Mouse (Mus musculus) hindbrain, embryonic 16.5 days (tissue): ENCODE data around the gene Slc9b1. TPM values are rescaled to one million over a fixed set of nuclear protein-coding genes. Genes with fewer than 3 reads are reported as not detected.

ENCODE experiments used
- ATAC-seq: fragments of 200-750 bp; cut with Nextera tagmentation; 2 replicates; pipeline ENCODE4 v1.8.0; 2017; ENCODE audit warnings: moderate TSS enrichment, moderate library complexity
- H3K27ac ChIP-seq: fragments of 300-500 bp; sonication (generic); 2 replicates; pipeline ENCODE4 v1.5.1; 2014; ENCODE audit warnings: low read depth, mild to moderate bottlenecking, control low read depth, low read length, moderate library complexity
- H3K27me3 ChIP-seq: fragments of 300-500 bp; sonication (generic); replicated peaks from 2 replicates; pipeline ENCODE4 v1.6.1; 2014; ENCODE audit warnings: low read length; ENCODE audit not compliant: control insufficient read depth, insufficient read depth
- H3K36me3 ChIP-seq: fragments of 300-500 bp; sonication (generic); 2 replicates; pipeline ENCODE4 v1.6.1; 2014; ENCODE audit warnings: mild to moderate bottlenecking, low read length, moderate library complexity, mixed read lengths; ENCODE audit not compliant: control insufficient read depth, insufficient read depth
- H3K4me1 ChIP-seq: fragments of 300-500 bp; sonication (generic); 2 replicates; pipeline ENCODE4 v1.6.1; 2014; ENCODE audit warnings: low read depth, low read length; ENCODE audit not compliant: control insufficient read depth, insufficient read depth
- H3K4me2 ChIP-seq: fragments of 300-500 bp; sonication (generic); 2 replicates; pipeline ENCODE4 v1.6.1; 2014; ENCODE audit warnings: mild to moderate bottlenecking, low read length, control low read depth, moderate library complexity
- H3K4me3 ChIP-seq: fragments of 300-500 bp; sonication (generic); 2 replicates; pipeline ENCODE4 v1.5.1; 2014; ENCODE audit warnings: mild to moderate bottlenecking, low read length, control low read depth, moderate library complexity
- H3K9ac ChIP-seq: fragments of 300-500 bp; sonication (generic); 2 replicates; pipeline ENCODE4 v1.6.1; 2014; ENCODE audit warnings: low read depth, mild to moderate bottlenecking, control low read depth, low read length, moderate library complexity
- H3K9me3 ChIP-seq: fragments of 300-500 bp; sonication (generic); 2 replicates; pipeline ENCODE4 v1.6.1; 2014; ENCODE audit warnings: mild to moderate bottlenecking, low read length, moderate library complexity; ENCODE audit not compliant: control insufficient read depth
- WGBS: fragments of 180-500 bp; shearing (Covaris S2); extraction: QIAGEN DNeasy Blood & Tissue Kit; methylation state at CpG from one replicate; pipeline ENCODE4 v1.1.7; 2014; 5-methylcytosine and 5-hydroxymethylcytosine counted together
- polyA plus RNA-seq: library from polyadenylated mRNA; unstranded; fragments of >200 nt; fragmentation: Nextera tagmentation; extraction: Ambion mirVana; gene quantifications from 2 replicates; pipeline ENCODE4 v1.2.1, GENCODE M21; 2015

Slc9b1 gene
- polyA plus RNA-seq, 1 experiment from 2014 or later, result 0.10 TPM

DNA sequence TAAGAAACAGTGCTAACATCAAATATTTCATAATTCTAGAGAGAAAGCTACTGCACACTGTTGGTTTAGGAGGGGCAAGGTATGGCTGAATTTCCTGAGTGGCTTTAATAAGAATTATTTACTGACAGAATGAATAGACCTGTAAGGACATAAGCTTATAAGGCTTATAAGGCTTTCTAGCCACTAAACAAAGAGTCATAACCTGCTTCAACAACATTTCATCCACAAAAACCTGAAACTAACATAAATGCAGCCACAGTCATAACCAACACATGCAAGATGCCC, 73.4 kb downstream of the Slc9b1 start:
- H3K9ac ChIP-seq, result no peak overlapping the region
- H3K27me3 ChIP-seq, result no peaks in the 10 kb centered on the region
- no peak overlapping the region for H3K4me3 ChIP-seq
- H3K4me2 ChIP-seq, result no peak overlapping the region
- H3K9me3 ChIP-seq, result no peaks in the 10 kb centered on the region
- H3K27ac ChIP-seq, result no peak overlapping the region
- H3K36me3 ChIP-seq, result no peaks in the 10 kb centered on the region
- no peak for ATAC-seq
- peaks cover 21% of the 10 kb centered on the region for H3K4me1 ChIP-seq

DNA sequence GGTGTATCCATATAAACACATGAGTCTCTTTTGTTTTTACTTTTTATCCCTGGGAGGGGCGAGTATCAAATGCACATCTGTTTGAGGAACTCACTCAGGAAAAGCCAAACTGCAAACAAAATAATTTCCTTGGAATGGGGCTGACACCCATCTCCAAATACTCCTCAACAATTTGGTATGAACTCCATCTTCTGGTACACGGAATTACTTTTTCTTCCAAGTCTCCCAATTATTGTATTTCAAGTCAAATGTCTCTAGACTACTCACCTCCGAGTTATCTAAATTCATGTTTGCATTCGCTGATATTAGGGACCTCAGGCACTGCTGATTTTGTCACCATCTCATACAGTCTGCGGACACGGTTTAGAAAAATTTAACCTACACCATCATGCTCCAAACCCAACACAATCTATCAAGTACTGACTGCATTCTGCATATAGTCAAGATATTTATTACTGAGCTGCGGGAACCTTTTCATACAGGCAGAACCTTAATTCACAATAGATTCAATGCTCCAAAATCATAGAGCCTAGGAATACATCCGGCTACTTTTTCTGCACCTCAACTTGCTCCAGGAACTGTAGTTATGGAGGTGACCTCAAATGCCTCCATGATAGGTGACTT, 74.5 kb downstream of the Slc9b1 start:
- peak overlapping the region; percentile 84 for H3K4me2 ChIP-seq
- H3K27ac ChIP-seq, result peak overlapping the region; percentile 100
- H3K36me3 ChIP-seq, result no peaks in the 10 kb centered on the region
- peaks cover 21% of the 10 kb centered on the region for H3K4me1 ChIP-seq
- WGBS, result 28% methylated on average over 8 of the region's 8 CpGs
- H3K27me3 ChIP-seq, result no peaks in the 10 kb centered on the region
- no peaks in the 10 kb centered on the region for H3K9me3 ChIP-seq
- H3K4me3 ChIP-seq, result peak overlapping the region; percentile 76
- peak overlapping the region; percentile 93 for H3K9ac ChIP-seq
- ATAC-seq, result no peak

DNA sequence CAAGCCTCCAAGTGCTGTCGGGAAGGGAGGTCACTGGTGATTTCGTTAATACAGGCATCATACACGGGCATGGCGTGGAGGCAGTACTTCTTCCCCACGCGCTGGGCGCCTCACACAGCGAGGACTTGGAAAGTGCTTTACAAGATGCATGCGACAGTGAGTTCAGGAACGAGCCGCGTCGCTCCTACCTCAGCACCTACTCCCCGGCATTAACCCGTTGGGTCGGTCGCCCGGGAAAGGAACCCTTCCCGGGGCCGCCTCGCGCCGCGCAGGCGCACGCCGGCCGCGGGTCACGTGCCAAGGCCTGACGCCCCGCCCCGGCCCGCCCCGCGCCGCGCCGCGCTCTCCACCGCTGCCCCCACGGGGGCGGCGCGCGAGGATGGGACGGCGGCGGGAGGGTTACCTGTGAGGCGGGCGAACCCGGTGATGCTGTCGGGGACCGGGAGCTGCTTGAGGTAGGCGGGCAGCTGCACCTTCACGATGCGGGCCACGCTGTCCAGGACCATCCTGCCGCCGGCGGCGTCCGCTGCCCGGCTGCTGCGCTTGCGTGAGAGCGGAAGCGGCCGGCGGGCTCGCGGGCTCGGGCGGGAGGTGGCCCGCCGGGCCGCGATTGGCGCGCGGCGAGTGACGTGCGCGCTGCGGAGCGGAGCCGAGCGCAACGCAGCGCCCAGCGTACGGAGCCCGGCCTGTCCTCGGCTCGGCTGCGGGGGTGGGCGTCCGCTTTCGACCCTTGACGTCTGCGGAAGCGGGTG, 75.2 kb downstream of the Slc9b1 start:
- Histone ChIP-seq H3K4me3 (peak overlapping the region; percentile 76), H3K27ac (peak overlapping the region; percentile 100), H3K4me1 (peaks cover 21% of the 10 kb centered on the region), H3K27me3 (no peaks in the 10 kb centered on the region), H3K36me3 (no peaks in the 10 kb centered on the region), H3K9me3 (no peaks in the 10 kb centered on the region), H3K4me2 (peak overlapping the region; percentile 84), H3K9ac (peak overlapping the region; percentile 93)
- peak; percentile 98 for ATAC-seq
- under 1% methylated on average over 80 of the region's 103 CpGs for WGBS

DNA sequence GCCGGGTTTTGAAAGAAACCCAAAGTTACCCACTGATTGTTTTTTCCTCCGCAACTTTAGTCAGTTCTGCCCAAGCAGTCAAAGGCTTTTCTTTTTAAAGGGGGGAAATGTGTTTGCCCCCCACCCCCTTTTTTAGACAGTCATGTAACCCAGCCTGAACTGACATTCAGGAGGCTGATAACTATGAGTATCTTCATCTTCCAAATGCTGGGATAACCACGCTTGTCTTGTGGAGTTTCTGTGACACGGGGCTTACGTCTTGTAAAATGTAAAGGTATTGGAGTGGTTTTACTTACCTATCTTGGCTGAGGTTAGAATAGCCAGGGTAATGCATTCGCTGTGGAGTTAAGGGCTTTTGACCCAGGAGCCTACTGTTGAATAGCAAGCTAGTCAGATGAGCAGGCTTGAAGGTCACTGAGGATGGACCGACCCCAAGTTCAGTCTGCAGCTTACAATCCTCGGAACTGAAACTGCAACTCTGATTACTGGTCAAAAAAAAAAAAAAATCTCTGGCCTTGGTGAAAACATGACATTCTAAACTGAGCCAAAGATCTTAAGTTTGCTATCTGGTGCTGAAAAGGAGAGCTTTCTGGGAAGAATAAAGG, 75.9 kb downstream of the Slc9b1 start, which contains the start of gene Cisd2:
TSS of gene Cisd2 (minus strand) at position 318 of the 605 bp plus-strand sequence.
- Histone ChIP-seq H3K4me1 (peaks cover 21% of the 10 kb centered on the region), H3K27me3 (no peaks in the 10 kb centered on the region), H3K27ac (peak within 1 kb of the TSS; percentile 100), H3K4me3 (peak within 1 kb of the TSS; percentile 76), H3K4me2 (peak within 1 kb of the TSS; percentile 84), H3K9ac (peak within 1 kb of the TSS; percentile 93), H3K36me3 (no peaks in the 10 kb centered on the region), H3K9me3 (no peaks in the 10 kb centered on the region)
- ATAC-seq, result peak; percentile 28
- 1% methylated on average over 8 of the region's 8 CpGs for WGBS

DNA sequence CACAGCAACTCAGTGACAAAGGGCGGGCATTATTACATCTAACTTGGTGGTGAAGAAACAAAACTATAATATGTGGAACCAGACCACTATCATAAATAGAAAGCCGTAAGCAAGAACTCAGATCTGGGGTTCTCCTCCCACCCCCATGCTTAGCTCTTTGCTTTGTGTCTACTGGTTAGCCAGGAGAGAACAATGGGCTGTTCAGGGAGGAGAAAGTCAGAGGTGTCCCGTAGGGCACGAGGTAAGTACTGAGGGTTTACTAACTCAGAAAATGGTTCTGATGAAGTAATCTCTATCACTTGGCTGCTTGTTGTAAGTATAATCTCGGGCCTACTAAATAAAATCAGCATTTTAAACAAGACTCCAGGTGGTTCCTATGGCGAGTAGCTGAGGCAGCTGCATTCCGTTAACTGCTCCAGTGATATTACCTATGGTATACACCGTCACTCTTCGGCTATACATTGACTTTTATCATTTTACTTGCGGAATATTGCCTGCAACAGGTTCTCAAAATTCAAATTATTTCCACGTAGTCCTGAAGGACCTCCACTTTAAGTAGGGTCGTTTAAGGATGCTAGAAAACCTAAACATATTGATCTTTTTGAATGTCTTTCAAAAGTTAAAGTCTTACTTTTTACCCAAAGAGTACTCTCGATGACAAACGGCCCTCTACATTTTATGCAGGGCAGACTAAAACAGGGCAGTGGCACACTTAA, 89.2 kb downstream of the Slc9b1 start:
- Histone ChIP-seq H3K4me2 (peak overlapping the region; percentile 69), H3K4me3 (peak overlapping the region; percentile 85), H3K27ac (peak overlapping the region; percentile 100), H3K4me1 (peaks cover 21% of the 10 kb centered on the region), H3K9me3 (no peaks in the 10 kb centered on the region), H3K27me3 (no peaks in the 10 kb centered on the region), H3K9ac (peak overlapping the region; percentile 74), H3K36me3 (no peaks in the 10 kb centered on the region)
- WGBS, result 38% methylated on average over 14 of the region's 14 CpGs
- ATAC-seq, result no peak

DNA sequence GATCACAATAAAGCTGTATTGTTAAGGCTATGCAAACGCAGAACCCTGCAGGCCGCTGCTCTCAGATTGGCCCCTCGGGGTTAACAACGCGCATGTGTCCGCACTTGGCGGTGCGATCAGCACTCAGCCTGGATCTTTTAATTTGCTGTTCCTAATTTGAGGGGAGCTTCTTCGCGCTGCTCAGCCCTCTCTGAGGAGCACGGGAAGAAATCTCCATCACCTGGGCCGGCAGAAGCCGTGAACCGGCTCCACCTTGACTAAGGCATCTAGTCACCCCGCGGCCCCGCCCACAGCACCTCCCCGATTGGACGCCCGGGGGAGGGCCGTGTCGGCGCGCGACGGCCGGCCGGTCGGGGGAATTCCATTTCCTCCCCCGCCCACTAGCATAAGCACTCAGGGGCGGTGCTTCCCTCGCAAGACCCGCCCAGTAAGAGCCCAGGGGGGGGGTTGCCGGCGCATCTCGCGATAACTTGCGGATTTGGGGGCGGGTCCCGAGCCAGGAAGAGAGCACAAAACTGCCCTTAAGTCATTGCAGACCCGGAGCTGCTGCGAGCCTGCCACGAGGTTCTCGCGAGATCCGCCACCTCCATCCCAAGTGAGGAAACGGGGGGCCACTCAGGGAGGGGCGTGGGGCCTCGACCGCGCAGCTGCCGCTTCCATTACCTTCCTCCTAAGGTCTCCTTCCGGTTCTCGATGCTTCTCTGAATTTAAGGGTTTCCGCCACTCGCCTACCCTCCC, 90.1 kb downstream of the Slc9b1 start, which contains the start of gene Ube2d3:
TSS of gene Ube2d3 (plus strand) at position 392 of the 738 bp plus-strand sequence.
- no peaks in the 10 kb centered on the region for H3K36me3 ChIP-seq
- 0% methylated on average over 56 of the region's 56 CpGs for WGBS
- peak within 1 kb of the TSS; percentile 100 for H3K27ac ChIP-seq
- H3K4me3 ChIP-seq, result peak within 1 kb of the TSS; percentile 85
- H3K9ac ChIP-seq, result peak within 1 kb of the TSS; percentile 99
- H3K9me3 ChIP-seq, result no peaks in the 10 kb centered on the region
- H3K4me1 ChIP-seq, result peaks cover 24% of the 10 kb centered on the region
- peak; percentile 96 for ATAC-seq
- no peaks in the 10 kb centered on the region for H3K27me3 ChIP-seq
- peak within 1 kb of the TSS; percentile 69 for H3K4me2 ChIP-seq

DNA sequence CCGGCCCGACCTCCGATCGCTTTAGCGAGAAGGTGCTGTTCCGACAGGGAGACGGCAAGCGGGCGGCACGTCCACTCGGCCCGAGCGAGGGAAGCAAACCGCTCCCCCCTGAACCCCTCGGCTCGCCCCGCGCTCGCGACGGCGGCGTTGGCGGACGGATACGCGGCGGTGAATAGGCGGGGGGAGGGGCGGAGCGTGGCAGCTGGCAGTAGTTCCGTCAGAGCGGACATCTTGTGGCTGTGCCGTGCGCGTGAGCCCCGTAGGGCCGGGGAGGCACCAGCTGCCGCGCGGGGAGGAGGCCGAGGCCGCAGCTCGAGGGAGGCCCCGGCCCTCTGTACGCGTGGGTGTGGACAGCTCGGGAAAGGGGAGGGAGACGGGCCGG, 90.7 kb downstream of the Slc9b1 start:
- Histone ChIP-seq H3K27ac (peak overlapping the region; percentile 100), H3K36me3 (no peaks in the 10 kb centered on the region), H3K9ac (peak overlapping the region; percentile 99), H3K4me2 (peak overlapping the region; percentile 21; the same call in 1 of the 2 replicates), H3K4me1 (peaks cover 30% of the 10 kb centered on the region), H3K4me3 (peak overlapping the region; percentile 85), H3K9me3 (no peaks in the 10 kb centered on the region), H3K27me3 (no peaks in the 10 kb centered on the region)
- peak; percentile 79 for ATAC-seq
- under 1% methylated on average over 39 of the region's 50 CpGs for WGBS

DNA sequence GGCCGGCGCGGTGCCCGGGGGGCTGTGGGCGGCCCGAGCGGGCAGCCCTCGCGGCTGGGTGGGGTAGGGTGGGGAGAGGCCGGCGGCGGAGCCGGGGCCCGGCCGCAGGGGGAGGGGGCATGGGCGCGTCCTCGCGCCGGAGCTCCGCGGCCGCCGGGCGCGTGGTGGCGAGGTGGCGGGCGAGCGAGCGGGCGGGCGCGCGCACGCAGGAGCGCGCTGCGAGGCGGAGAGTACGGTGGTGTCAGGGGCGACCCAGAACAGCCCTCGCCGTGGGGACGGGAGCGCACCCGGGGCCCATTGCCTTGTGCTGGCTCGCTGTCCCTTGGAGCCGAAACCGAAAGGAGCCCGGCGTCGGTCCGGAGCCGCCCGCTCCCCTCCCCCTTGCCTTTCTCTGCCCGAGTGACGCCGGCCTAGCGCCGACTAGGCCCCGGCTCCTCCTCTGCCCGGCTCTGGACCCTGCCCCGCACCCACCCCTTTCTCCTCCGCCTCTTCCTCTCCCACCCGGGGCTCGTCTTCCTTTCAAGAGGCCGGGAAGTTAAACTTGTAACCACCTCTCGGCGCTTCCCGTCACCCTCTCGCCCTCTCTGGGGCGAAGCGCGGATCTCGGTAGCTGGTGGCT, 91.2 kb downstream of the Slc9b1 start:
- Histone ChIP-seq H3K4me3 (peak overlapping the region; percentile 85), H3K4me2 (peak overlapping the region; percentile 98), H3K27ac (peak overlapping the region; percentile 100), H3K27me3 (no peaks in the 10 kb centered on the region), H3K4me1 (peaks cover 30% of the 10 kb centered on the region), H3K36me3 (no peaks in the 10 kb centered on the region), H3K9ac (peak overlapping the region; percentile 99), H3K9me3 (no peaks in the 10 kb centered on the region)
- WGBS, result 0% methylated on average over 46 of the region's 76 CpGs
- ATAC-seq, result peak; percentile 68
